19 mouse cellular contexts compared by ENCODE assay signal in the genomic region with DNA sequence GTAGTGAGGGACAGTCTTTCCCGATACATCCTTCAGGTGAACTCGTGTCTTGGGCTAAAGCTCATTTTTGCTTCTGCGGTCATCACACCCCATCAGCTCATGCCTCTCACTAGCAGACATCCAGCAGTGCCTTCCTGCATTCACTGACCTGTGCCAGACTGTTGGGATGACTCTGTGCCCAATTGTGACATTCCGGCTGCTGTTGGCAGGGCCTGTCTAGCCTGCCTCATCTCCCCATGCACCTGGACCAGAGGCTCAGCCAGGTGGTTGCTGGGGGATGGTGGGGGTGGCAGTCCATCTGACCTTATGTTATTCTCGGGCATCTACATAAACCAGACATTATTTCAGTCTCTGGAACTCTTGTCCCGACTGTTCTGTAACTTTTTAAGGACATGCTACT.
DNase-seq lines count a peak whose midpoint lies in the region; ATAC-seq and TF ChIP-seq lines count a peak whose summit lies in the region.
"Had no signal": no experiment of that assay in that cellular context is flagged by ENCODE, and none has a peak within 500 bp of the region (broad histone marks: within the 10 kb centered on the region; RNA-seq: fewer than 3 reads in every experiment).

No protein-coding gene starts in this region.

- H3K27ac ChIP-seq in midbrain, postnatal 0 days (ENCODE audit: low read depth, low read length) = no peak overlapping the region
- H3K27ac ChIP-seq in midbrain, embryonic 11.5 days (ENCODE audit: low read depth, low read length) = no peak overlapping the region
- no peak overlapping the region for H3K27ac ChIP-seq in forebrain, embryonic 11.5 days (ENCODE audit: low read depth, low read length)
- H3K27ac ChIP-seq: embryonic facial prominence, embryonic 12.5 days; forebrain, embryonic 12.5 days; heart, embryonic 13.5 days had no signal

- H3K9ac ChIP-seq in midbrain, postnatal 0 days (replicated peaks; ENCODE audit: low read length, poor library complexity, severe bottlenecking) = no peak overlapping the region
- no peak overlapping the region for H3K9ac ChIP-seq in midbrain, embryonic 11.5 days (ENCODE audit: low read length)
- H3K9ac ChIP-seq in forebrain, embryonic 11.5 days (ENCODE audit: low read length) = no peak overlapping the region
- H3K9ac ChIP-seq: embryonic facial prominence, embryonic 12.5 days; forebrain, embryonic 12.5 days; heart, embryonic 13.5 days had no signal

- no peak for ATAC-seq in midbrain, postnatal 0 days (ENCODE audit: low FRiP score)
- ATAC-seq in midbrain, embryonic 11.5 days (ENCODE audit: low FRiP score) = no peak
- ATAC-seq in forebrain, embryonic 11.5 days (replicated peaks; ENCODE audit: low FRiP score) = no peak
- ATAC-seq: forebrain, embryonic 16.5 days; hindbrain, embryonic 16.5 days; inflammation-experienced regulatory T-cells, adult 6 months; intestine, postnatal 0 days had no signal

- no peak overlapping the region for H3K4me2 ChIP-seq in midbrain, postnatal 0 days (ENCODE audit: low read depth, low read length, poor library complexity, severe bottlenecking)
- no peak overlapping the region for H3K4me2 ChIP-seq in midbrain, embryonic 11.5 days
- H3K4me2 ChIP-seq in forebrain, embryonic 11.5 days (ENCODE audit: low read depth, low read length, severe bottlenecking) = no peak overlapping the region
- H3K4me2 ChIP-seq: embryonic facial prominence, embryonic 12.5 days; forebrain, embryonic 12.5 days; heart, embryonic 13.5 days had no signal

- no peak for TF ChIP-seq CTCF in midbrain, postnatal 0 days (IDR thresholded peaks at IDR 0.05)

- peak; percentile 17 for DNase-seq in midbrain, postnatal 0 days (ENCODE audit: low spot score)
- no peak for DNase-seq in midbrain, embryonic 11.5 days (ENCODE audit: low spot score, missing footprints)
- peak; percentile 81 to 87 for DNase-seq in cerebellum, adult 18-20 months
- DNase-seq in cerebellum, adult 9-11 months = peak; percentile 94
- DNase-seq in cerebellum, postnatal 36 days = peak; percentile 75 to 82
- DNase-seq in forebrain, embryonic 11.5 days (ENCODE audit: low spot score) = no peak
- no peak for DNase-seq in urinary bladder, postnatal 25 days (ENCODE audit: low spot score)
- no peak for DNase-seq in urinary bladder, adult 18-20 months (ENCODE audit: low spot score in 2 of 2)
- DNase-seq: adrenal gland, adult 8-10 months; adrenal gland, postnatal 36 days; gastrocnemius, postnatal 14 days; heart, postnatal 36 days had no signal

- H3K27me3 ChIP-seq in midbrain, postnatal 0 days (ENCODE audit: insufficient read depth, low read length) = no peaks in the 10 kb centered on the region
- no peaks in the 10 kb centered on the region for H3K27me3 ChIP-seq in midbrain, embryonic 11.5 days (ENCODE audit: control insufficient read depth, insufficient read depth, low read length)
- no peaks in the 10 kb centered on the region for H3K27me3 ChIP-seq in forebrain, embryonic 11.5 days (ENCODE audit: control insufficient read depth, insufficient read depth, low read length)
- H3K27me3 ChIP-seq: embryonic facial prominence, embryonic 12.5 days; forebrain, embryonic 12.5 days; heart, embryonic 13.5 days had no signal

- WGBS in midbrain, postnatal 0 days = 85% methylated on average over 6 of the region's 6 CpGs
- WGBS in midbrain, embryonic 11.5 days = 86% methylated on average over 6 of the region's 6 CpGs
- 90% methylated on average over 6 of the region's 6 CpGs for WGBS in forebrain, embryonic 11.5 days

- H3K36me3 ChIP-seq in midbrain, postnatal 0 days (ENCODE audit: insufficient read depth, low read length) = no peaks in the 10 kb centered on the region
- no peaks in the 10 kb centered on the region for H3K36me3 ChIP-seq in midbrain, embryonic 11.5 days (ENCODE audit: control insufficient read depth, insufficient read depth, low read length)
- no peaks in the 10 kb centered on the region for H3K36me3 ChIP-seq in forebrain, embryonic 11.5 days (ENCODE audit: control insufficient read depth, insufficient read depth, low read length)
- H3K36me3 ChIP-seq: embryonic facial prominence, embryonic 12.5 days; forebrain, embryonic 12.5 days; heart, embryonic 13.5 days had no signal

- H3K4me3 ChIP-seq in midbrain, postnatal 0 days (ENCODE audit: low read depth, low read length) = no peak overlapping the region
- H3K4me3 ChIP-seq in midbrain, embryonic 11.5 days (ENCODE audit: low read depth, low read length) = no peak overlapping the region
- H3K4me3 ChIP-seq in forebrain, embryonic 11.5 days (ENCODE audit: low read depth, low read length) = no peak overlapping the region
- H3K4me3 ChIP-seq: embryonic facial prominence, embryonic 12.5 days; forebrain, embryonic 12.5 days; heart, embryonic 13.5 days had no signal

- H3K9me3 ChIP-seq in midbrain, postnatal 0 days (ENCODE audit: low read length) = no peaks in the 10 kb centered on the region
- H3K9me3 ChIP-seq in midbrain, embryonic 11.5 days (ENCODE audit: control insufficient read depth, low read length) = no peaks in the 10 kb centered on the region
- H3K9me3 ChIP-seq in forebrain, embryonic 11.5 days (ENCODE audit: control insufficient read depth, low read length) = no peaks in the 10 kb centered on the region
- H3K9me3 ChIP-seq: embryonic facial prominence, embryonic 12.5 days; forebrain, embryonic 12.5 days; heart, embryonic 13.5 days had no signal

- no peaks in the 10 kb centered on the region for H3K4me1 ChIP-seq in midbrain, postnatal 0 days (ENCODE audit: insufficient read depth, low read length)
- no peaks in the 10 kb centered on the region for H3K4me1 ChIP-seq in midbrain, embryonic 11.5 days (ENCODE audit: control insufficient read depth, insufficient read depth, low read length)
- no peaks in the 10 kb centered on the region for H3K4me1 ChIP-seq in forebrain, embryonic 11.5 days (replicated peaks; ENCODE audit: control insufficient read depth, insufficient read depth, low read length)
- H3K4me1 ChIP-seq: embryonic facial prominence, embryonic 12.5 days; forebrain, embryonic 12.5 days; heart, embryonic 13.5 days had no signal

Comparison
In these comparisons a context has a peak if more than half of its experiments do, and no peak if none do; other contexts are left out.
1. DNase-seq: peak in midbrain, postnatal 0 days (single experiment), cerebellum, adult 18-20 months (2 of 2), cerebellum, adult 9-11 months (single experiment) and cerebellum, postnatal 36 days (2 of 2); none in midbrain, embryonic 11.5 days (single experiment), forebrain, embryonic 11.5 days (single experiment), urinary bladder, postnatal 25 days (single experiment) and urinary bladder, adult 18-20 months (0 of 2).